Mouse (Mus musculus): Measurements from ENCODE around the gene Dhrs7b.
A peak's percentile ranks its signal among the peaks of the same experiment; 100 is the strongest.
"Not testable (repeated sequence)": the region's sequence is repeated elsewhere in the genome, so short reads cannot be mapped to it uniquely, and the experiment has no call there.

The Dhrs7b gene

DNA sequence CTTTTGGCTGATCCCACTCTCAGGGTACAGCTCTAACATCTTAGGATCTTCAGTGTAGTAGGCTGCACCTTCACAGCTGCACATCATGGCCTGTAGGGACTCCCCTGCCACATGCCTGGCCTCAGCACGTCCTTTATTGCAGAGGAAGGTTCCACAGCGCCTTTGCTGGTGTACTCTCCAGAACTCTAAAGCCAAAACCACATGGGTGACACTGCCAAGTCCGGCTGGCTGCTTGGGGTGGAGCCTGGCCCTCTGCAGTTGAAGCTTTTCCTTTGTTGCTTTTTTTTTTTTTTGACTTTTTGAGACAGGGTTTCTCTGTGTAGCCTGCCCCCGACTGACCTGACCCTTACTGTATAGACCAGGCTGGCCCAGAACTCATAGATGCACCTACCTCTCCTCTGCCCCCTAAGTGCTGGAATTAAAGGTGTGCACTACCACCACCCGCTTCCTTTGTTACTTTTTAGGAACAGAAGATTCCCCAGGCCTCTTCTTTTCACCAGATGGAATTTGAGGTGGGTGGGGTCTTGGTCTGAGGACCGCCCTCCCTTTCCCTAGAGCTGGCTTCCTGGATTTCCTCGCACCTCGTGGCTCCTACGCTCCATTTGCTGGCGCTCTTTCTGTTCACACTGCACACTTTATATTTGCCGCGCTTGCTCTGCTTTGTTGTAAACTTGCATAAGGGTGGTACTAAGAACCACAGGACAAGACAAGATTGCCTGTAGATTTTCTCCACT, 11.2 kb downstream of the Dhrs7b start:
- ATAC-seq (ENCODE audit: low TSS enrichment): no peak

DNA sequence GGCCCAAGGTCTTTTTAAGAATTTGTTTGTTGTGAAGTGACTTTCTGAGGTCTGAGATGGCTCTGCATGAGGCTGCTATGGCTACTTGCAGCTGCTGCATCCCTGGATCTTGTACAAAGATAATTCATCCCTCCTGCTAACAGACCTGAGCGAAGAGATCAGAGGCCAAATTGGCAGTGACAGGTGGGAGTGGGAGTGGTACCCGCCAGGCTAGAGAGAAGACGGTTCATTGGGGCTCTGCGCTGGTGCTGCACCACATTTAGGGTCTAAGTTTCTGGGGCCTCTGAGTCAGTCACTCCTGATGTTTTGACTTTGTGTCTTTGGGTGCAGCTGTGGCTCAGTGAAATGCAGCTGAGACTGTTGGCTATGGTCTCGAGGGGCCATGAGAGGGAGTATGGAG, 13.0 kb downstream of the Dhrs7b start:
- no peak for ATAC-seq (ENCODE audit: low TSS enrichment)

DNA sequence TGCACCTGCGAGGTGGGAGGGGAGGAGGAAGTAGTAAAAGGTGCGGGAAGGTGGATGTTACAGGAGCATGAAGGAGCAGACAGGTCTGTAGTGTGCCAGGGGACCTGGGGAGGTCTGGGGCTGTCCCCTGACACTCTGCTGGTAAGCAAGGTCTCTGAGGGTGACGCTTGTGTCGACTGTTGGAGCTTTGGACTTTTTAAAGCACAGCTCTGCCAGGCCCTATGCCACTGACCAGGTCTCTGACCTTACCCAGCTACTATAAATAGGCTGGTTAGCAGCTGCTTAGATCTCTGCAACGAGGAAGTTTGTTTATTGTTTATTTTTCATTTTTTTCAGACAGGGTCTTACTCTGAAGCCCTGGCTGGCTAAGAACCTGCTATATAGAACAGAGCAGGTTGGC, 15.0 kb downstream of the Dhrs7b start:
- ATAC-seq (ENCODE audit: low TSS enrichment): no peak

DNA sequence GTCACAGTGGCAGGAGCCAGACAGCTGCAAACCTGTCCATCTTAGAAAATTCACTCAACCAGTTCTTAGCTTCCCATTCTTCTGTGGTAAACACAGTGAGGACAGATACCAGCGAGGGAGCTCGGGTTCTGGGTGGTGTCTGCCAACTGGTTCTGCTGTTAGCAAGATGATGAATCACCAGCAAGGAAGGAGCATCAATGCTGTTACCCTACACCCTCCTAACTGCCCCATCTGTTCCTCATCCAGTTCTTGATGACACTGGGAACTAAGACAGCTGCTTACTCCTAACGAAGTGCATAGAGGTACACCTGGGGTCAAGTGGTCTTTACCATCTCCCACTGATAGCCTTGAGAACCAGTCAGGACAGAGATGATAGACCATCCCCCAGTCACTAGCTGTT, 26.2 kb downstream of the Dhrs7b start:
- peak; percentile 69 for ATAC-seq (ENCODE audit: low TSS enrichment)

DNA sequence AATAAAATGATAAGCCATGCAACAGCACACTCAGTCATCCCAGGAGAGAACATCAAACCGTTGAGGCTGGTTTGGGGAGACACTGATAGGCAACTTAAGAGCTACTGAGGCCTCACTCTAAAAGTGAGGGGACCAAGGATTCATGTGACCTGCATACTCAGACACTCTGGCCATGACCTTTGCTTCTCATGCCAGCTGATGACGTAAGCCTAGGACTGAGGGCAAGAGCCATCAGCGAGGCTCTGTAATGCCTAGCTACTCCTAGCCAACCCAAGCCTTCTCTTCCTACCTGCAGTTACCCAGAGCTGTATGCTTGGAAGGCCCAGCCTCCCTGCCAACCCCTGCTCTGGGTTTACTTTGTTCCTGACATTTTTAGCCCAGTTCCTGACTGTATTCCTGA, 31.6 kb downstream of the Dhrs7b start:
- ATAC-seq (ENCODE audit: low TSS enrichment): no peak

DNA sequence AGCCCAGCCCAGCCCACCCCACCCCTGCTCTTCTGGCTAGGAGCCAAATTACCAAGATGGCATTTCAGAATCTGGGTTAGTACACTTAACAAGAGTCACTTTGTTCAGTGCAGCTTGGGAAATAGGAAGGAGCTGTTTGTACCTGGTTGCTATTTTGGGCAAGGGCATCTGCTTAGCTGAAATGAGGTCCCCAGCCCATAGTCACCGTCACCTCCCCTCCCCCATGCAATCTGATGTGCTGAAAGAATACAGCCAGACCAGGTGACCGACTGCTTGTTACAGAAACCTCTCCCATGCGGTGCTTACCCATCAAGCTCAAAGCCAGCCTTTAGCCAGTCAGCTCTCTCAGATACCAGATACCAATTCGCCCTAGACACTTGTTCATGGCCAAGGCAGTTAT, 32.8 kb downstream of the Dhrs7b start:
- no peak for ATAC-seq (ENCODE audit: low TSS enrichment)

DNA sequence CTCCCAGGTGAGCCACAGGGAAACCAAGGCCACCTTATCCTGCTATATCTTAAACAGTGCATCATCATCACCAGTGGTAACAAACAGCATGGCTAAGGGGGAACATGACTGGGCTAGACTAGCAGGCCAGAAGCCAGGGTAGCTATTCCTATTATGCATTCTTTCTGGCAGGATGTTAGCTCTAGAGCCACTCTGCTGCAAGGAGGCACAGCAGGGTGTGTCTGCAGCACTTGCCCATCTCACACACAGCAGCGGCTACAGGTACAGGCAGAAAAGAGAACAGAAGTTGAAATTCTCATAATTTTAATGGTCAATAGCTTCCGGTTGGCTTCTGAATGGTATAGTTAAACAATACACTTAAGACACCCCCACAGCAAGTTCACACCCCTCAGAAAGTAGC, 33.7 kb downstream of the Dhrs7b start:
- no peak for ATAC-seq (ENCODE audit: low TSS enrichment)

DNA sequence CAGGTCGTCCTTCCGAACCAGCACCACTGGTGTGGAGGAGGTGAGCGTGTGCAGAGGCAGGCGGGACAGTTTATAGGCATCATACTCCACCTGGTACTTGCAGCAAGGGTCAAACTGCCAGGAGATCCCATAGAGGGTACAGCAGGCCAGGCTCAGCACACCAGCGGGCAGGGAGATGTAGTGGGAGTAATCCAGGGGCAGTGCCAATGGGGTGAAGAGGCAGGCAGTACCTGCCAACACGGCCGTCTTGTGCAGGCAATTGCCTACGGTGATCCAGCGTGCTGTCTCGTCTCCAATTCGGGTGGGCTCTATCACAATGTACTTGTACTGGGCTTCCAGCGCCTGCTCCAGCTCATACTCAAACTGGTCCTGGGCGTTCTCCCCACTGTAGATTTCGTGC, 34.5 kb downstream of the Dhrs7b start:
- no peak for ATAC-seq (ENCODE audit: low TSS enrichment)

DNA sequence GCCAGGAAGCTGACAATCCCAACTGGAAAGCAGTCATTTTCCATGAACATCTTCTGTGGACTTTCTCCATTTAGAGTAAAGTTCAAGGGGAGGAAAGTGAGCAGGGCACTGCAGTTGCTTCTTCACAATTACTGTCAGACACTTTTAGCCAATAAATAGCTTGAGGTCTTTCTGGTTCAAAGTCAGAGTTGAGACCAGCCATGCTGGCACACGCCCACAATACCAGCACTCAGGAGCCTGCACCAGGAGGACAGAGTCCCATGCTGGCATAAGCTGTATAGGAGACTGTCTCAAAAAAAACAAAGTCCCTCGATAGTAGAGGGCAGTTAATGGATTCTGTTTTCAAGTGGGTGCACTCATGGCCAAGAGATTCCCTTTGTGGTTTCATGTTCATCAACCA, 35.6 kb downstream of the Dhrs7b start:
- no peak for ATAC-seq (ENCODE audit: low TSS enrichment)

DNA sequence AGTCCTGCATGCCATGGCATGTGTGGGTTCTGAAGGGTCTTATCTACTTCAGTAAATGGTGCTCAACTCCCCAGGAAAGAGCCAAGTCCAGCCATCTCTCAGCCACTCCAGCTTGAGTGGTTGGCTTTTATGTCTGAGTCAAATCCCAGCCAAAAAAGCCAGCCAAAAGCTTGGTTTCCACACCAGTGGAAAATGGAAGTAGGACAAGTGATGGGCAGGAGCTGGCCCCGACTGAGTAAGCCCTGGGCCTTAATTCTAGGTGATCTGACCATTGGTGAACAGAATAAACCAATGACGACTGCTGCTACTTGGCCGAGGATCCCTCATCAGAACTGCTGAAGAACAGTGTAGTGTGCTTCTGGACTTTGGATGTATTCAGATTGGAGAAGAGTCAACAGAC, 37.0 kb downstream of the Dhrs7b start:
- no peak for ATAC-seq (ENCODE audit: low TSS enrichment)

DNA sequence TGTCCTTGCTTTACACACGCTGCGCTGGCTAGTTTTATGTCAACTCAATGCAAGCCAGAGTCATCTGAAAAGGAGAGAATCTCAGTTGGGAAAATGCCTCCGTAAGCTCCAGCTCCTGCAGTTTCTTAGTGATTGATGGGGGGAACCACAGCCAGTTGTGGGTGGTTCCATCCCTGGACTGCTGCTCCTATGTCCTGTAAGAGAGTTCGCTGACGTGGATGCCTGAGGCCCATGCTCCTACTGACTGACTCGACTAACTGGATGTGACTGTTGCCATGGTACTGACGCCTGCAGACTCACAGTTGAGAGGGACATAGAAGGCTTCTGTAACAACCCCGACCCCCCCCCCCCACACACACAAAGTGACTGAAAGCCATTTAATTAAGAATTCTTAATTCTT, 37.5 kb downstream of the Dhrs7b start:
- ATAC-seq (ENCODE audit: low TSS enrichment): no peak

DNA sequence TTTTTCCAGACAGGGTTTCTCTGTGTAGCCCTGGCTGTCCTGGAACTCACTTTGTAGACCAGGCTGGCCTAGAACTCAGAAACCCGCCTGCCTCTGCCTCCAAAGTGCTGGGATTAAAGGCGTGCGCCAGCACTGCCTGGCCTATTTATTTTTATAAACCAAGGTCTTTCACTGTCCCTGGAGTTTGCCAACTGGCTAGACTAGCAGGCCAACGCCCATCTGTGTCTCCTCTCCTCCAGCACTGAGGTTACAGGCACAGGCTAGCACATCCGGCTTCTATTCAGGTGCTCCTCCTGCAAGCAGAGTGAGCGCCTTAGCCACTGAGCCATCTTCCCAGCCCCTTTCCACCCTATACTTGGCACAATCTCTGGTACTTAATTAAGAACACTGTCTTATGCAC, 39.0 kb downstream of the Dhrs7b start:
- not testable (repeated sequence) for ATAC-seq (ENCODE audit: low TSS enrichment)

DNA sequence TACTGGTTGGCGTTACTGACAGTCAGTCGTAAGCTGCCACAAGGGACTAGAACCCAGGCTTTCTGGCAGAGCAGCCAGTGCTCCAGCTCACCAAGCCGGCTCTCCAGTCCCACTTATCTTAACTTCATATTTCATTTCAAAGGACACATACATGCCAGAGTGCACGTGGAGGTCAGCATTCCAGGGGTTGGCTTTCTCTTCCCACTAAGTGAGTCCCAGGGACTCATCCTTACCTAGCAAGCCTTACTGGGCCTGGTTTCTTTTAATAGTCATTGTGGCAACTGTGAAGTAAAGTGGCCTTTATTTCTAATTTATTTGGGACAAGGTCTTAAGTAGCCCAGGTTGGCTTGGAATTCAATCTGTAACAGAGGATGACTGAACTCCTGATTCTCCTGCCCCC, 41.0 kb downstream of the Dhrs7b start:
- no peak for ATAC-seq (ENCODE audit: low TSS enrichment)

DNA sequence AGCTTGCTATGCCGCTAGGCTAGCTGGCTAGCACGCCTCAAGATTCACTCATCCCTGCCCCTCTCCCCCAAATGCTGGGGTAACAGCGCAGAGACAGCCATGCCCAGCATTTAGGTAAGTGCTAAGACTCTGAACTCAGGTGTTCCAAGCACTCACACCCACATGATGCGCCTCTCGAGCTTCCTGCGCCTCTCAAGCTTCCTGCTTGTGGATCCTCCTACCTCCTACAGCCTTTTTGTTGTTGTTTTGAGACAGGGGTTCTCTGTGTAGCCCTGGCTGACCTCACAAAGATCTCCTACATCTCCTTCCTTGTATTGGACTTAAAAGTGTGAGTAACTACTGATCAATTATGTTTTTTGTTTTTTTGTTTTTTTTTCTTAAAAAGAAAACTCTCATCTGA, 42.7 kb downstream of the Dhrs7b start:
- no peak for ATAC-seq (ENCODE audit: low TSS enrichment)

DNA sequence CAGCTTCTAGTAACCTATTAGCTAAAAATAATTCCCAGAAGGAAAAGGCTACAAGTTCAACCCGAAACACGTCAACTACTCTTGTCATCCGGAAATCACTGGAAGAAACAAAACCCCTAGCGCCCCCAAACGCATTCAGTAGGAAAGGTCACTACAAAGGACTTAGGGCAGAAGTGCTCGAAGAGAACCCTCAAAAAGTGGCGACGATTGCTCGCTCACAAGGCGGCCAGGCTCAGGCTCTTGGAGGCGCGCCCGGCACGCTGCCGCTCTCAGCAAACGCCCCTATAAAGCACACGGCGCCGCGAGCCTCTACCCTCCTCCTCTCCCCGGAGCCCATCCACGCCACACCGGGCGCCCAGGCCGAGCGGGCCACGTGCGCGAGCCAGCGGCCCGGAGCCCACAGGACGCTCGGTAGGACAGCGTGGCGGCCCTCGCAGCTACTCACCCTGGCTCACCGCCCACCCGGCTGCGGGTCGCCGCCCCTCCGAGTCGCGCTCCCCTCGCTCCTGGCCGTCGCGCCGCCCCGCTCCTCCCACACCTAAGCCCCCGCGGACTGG, 47.7 kb downstream of the Dhrs7b start:
- ATAC-seq (ENCODE audit: low TSS enrichment): peak; percentile 42

DNA sequence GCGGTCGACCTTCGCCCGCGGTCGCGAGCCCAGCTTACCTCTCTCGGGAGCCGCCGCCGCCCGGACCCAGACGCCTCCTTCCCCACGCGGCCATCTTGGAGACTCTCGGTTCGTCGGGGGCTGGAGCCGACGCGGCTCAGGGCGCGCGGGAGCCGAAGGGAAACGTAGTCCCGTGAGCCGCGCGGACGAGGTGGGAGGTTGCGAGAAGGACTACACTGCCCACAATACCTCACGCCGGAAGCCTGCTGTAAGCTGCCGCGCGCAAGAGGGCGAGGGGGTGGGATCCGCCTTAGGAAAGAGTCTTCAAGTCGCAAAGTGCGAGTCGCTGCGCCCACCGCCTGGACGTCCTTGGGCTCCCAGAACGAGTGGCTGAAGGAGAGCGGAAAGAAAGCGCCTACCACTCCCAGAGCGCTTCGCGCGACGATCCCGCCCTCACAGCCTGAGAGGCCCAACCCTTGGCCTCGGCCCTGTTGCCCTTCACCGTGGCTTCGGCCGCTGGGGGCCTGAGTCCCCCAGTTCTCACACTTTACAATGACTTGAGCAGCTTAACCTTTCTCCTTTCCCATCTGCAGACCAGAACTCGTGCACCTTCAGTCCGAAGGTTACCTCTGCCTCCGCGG, 48.4 kb downstream of the Dhrs7b start, which contains the start of gene Tmem11:
Tmem11 (minus strand) TSS at position 598 of the 620 bp plus-strand sequence.
- peak; percentile 96 for ATAC-seq (ENCODE audit: low TSS enrichment)

DNA sequence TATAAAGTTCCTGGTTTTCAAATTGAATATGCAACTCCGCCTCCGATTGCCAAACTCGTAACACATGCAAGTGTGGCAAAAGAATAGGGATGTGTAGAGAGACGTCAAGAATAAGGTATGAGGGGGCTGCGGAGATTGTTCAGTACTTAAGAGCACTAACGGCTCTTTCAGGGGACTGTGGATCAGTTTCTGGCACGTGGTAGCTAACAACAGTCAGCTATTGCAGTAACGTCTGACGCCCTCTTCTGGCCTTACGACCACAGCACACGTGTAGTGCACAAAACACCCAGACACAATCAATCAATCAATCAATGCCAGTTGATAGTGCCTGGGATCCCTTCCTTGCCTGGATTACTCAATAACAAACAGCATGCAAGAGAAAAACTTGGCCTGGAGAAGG, 49.0 kb downstream of the Dhrs7b start:
- no peak for ATAC-seq (ENCODE audit: low TSS enrichment)

DNA sequence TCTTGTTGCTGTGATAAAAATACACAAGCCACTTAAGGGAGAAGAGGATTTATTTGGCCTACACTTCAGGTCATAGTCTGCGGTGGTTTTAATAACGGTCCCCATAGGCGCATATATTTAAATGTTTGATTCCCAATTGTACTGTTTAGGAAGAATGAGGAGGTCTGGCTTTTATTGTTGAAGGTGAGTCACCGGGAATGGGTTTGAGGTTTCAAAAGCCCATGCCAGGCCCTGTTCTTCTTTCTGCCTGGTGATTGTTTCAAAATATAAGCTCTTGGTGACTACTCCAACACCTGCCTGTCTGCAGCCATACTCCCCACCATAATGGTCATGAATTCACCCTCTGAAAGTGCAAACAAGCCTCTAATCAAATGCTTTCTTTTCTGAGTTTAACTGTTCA, 50.1 kb downstream of the Dhrs7b start:
- no peak for ATAC-seq (ENCODE audit: low TSS enrichment)

DNA sequence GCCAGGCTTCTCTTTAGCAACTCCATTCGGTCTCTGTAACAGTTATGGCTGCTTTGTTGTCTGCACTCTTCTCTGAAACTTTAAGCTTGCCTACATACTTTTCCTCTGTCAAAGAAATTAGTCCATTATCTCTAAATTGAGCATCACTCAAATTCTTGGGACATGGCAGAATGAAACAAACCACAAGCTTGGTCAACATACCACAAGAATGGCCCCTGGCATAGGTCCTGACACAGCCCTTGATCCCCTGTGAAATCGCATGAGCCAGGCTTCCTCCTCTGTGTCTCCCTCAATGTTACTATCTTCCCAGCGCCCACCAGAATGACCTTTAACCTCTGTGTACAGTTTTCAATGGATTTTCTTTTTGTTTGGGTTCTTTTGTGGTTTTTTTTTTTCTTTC, 52.0 kb downstream of the Dhrs7b start:
- no peak for ATAC-seq (ENCODE audit: low TSS enrichment)

DNA sequence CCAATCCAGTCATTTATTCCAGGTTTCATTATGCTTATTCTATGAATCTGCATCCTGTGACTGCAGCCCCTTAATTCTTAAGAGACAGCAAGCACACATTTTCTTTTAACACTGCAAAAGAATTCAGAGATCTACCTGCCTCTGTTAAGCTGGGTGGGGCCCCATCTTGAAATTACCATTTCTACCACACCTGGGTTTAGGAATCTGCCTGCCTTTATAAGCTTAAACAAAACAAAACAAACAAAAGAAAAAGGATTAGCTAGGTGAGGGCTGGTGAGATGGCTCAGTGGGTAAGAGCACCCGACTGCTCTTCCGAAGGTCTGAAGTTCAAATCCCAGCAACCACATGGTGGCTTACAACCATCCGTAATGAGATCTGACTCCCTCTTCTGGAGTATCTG, 56.6 kb downstream of the Dhrs7b start:
- not testable (repeated sequence) for ATAC-seq (ENCODE audit: low TSS enrichment)

DNA sequence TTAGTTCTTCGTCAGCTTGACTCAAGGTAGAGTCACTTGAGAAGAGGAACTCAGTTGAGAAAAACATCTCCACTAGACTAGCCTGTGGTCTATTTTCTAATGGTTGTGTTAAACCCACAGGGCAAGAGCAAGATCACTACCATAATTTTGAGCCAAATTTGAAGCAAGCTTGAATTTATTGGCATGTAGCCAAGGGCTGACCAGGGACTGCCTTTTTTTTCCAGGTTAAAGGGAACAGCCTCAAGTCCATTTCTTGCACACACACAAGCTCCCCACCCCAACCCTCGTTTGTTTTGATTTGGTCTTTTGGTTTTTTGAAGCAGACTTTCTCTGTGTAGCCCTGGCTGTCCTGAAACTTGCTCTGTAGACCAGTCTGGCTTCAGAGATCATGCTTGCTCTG, 59.4 kb downstream of the Dhrs7b start:
- no peak for ATAC-seq (ENCODE audit: low TSS enrichment)

DNA sequence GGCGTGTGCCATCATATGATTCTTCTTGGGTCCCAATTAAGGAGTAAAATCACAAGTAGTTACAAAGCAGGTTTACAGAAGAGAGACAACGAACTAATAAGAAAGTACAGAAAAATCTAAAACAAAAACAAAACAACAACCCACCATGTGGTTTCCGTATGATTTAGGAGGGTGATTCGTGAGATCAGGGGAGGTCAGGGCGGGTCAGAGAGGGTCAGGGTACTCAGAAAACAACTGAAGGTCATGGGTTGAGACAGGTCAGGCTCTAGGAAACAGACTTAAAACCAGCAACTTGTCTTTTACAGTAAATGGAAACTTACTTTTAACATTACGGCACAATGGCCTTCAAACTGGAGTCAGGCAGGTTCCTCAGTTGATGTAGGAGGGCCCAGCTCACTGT, 59.9 kb downstream of the Dhrs7b start:
- no peak for ATAC-seq (ENCODE audit: low TSS enrichment)

DNA sequence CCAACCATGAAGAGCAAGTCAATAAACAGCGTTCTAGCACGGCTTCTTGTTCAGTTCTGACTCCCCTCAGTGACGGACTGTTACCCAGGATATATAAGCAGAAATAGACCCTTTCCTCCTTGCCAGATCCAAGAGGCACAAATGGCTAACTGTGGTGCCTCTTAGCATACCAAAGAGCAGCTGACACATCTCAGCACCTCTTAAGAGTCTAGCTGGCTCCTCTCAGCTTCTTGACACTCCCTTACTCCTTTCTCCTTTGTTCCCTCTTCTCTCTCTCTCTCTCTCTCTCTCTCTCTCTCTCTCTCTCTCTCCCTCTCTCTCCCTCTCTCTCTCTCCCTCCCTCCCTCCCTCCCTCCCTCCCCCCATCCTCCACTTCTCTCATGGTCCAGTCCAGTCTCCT, 60.3 kb downstream of the Dhrs7b start:
- ATAC-seq (ENCODE audit: low TSS enrichment): no peak

DNA sequence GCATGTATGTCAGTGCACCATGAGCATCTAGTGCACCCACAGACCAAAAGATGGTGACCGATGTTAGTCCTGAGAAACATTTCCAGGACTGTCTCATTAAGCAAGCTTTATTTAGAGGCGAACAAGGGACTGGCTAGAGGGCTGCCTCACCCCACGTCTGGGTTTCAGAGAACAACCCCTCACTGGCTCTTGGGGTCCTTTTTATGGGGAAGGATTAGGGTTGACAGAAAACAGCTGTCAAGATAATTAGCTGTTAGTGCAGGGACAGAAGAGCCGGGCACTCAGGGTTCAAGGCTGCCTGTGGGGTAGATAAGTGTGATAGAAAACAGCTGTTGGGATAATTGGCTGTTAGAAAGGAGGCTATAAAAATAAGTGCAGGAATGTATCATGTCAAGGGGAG, 65.5 kb downstream of the Dhrs7b start:
- ATAC-seq (ENCODE audit: low TSS enrichment): no peak
